Mouse (Mus musculus) CH12.LX (cell line): ENCODE measurements around the gene Fgf12. TPM values are rescaled to one million over a fixed set of nuclear protein-coding genes. Genes with fewer than 3 reads are reported as not detected.

Experiments used
- DNase-seq: peaks from one replicate; pipeline ENCODE4 v3.0.0-alpha.2; 2013; ENCODE audit errors: extremely low read depth
- H3K27ac ChIP-seq: 2 replicates; pipeline ENCODE4 v1.5.1; 2012; ENCODE audit warnings: low read depth, mild to moderate bottlenecking, control low read depth, moderate library complexity; ENCODE audit not compliant: insufficient read depth
- H3K27me3 ChIP-seq: replicated peaks from 2 replicates; pipeline ENCODE3; 2012; ENCODE audit warnings: inconsistent platforms
- H3K36me3 ChIP-seq, 2 experiments: replicated peaks in 1 of 2; 2 replicates each; pipeline versions ENCODE3 to v1.6.1; 2012; ENCODE audit warnings: inconsistent platforms in 1 of 2, low read length in 1 of 2, mild to moderate bottlenecking in 1 of 2, mixed read lengths in 1 of 2, moderate library complexity in 1 of 2; ENCODE audit not compliant: control insufficient read depth in 1 of 2, insufficient read depth in 1 of 2
- H3K4me1 ChIP-seq, 2 experiments: 2 replicates each; pipeline ENCODE4 v1.6.1; 2012; ENCODE audit warnings: inconsistent platforms in 1 of 2, moderate library complexity in 1 of 2; ENCODE audit not compliant: insufficient read depth in 2 of 2, control insufficient read depth in 1 of 2
- H3K4me2 ChIP-seq: 2 replicates; pipeline ENCODE4 v1.6.1; 2012; ENCODE audit warnings: low read depth, mild to moderate bottlenecking, control low read depth; ENCODE audit not compliant: poor library complexity, insufficient read depth, severe bottlenecking
- H3K4me3 ChIP-seq, 3 experiments: fragments of 150-350 bp in 1 of 3; sonication (generic) in 1 of 3; replicated peaks in 1 of 3; 2 replicates each; pipeline versions ENCODE3 to v1.5.1; 2011 to 2012; ENCODE audit warnings: low read depth in 2 of 3, low read length in 2 of 3, mild to moderate bottlenecking in 2 of 3, moderate library complexity in 2 of 3, control low read depth in 1 of 3, improper control_type of control experiment in 1 of 3, inconsistent platforms in 1 of 3, mixed read lengths in 1 of 3; ENCODE audit not compliant: poor library complexity in 1 of 3
- H3K79me2 ChIP-seq: replicated peaks from 2 replicates; pipeline ENCODE4 v1.6.1; 2012; ENCODE audit warnings: mild to moderate bottlenecking, moderate library complexity; ENCODE audit not compliant: control insufficient read depth, poor library complexity, insufficient read depth, severe bottlenecking; ENCODE audit errors: extremely low read depth
- H3K9ac ChIP-seq: 2 replicates; pipeline ENCODE4 v1.6.1; 2012; ENCODE audit warnings: low read depth, mild to moderate bottlenecking, control low read depth, moderate library complexity; ENCODE audit not compliant: insufficient read depth
- H3K9me3 ChIP-seq: replicated peaks from 2 replicates; pipeline ENCODE3; 2012; ENCODE audit warnings: low read length, inconsistent platforms, mixed read lengths
- BHLHE40 ChIP-seq: IDR thresholded peaks from 2 replicates; pipeline ENCODE4 v1.6.1; 2011; ENCODE audit warnings: mild to moderate bottlenecking, low read depth, low read length, improper control_type of control experiment
- CHD1 ChIP-seq: IDR thresholded peaks from 2 replicates; pipeline ENCODE4 v1.6.1; 2012; ENCODE audit warnings: low read depth, low read length, improper control_type of control experiment, inconsistent platforms
- CTCF ChIP-seq, 2 experiments: IDR thresholded peaks in 1 of 2; conservative IDR thresholded peaks in 1 of 2; 2 replicates each; pipeline ENCODE4 v1.5.1; 2011 to 2012; ENCODE audit warnings: low read depth in 2 of 2, low read length in 2 of 2, improper control_type of control experiment in 1 of 2, inconsistent platforms in 1 of 2, mild to moderate bottlenecking in 1 of 2, moderate library complexity in 1 of 2
- E2F4 ChIP-seq: IDR thresholded peaks from 2 replicates; pipeline ENCODE4 v1.6.1; 2011; ENCODE audit warnings: low read depth, low read length, improper control_type of control experiment; ENCODE audit not compliant: insufficient replicate concordance
- ELF1 ChIP-seq: IDR thresholded peaks from 2 replicates; pipeline ENCODE4 v1.6.1; 2014; ENCODE audit warnings: low read depth, mild to moderate bottlenecking, inconsistent platforms, low read length, improper control_type of control experiment
- EP300 ChIP-seq: IDR thresholded peaks from 2 replicates; pipeline ENCODE4 v1.6.1; 2011; ENCODE audit warnings: low read length, improper control_type of control experiment
- ETS1 ChIP-seq: conservative IDR thresholded peaks from 2 replicates; pipeline ENCODE4 v1.6.1; 2012; ENCODE audit warnings: low read depth, mild to moderate bottlenecking, inconsistent platforms, low read length, improper control_type of control experiment, moderate library complexity
- GABPA ChIP-seq: IDR thresholded peaks from 2 replicates; pipeline ENCODE4 v1.6.1; 2012; ENCODE audit warnings: low read depth, low read length, improper control_type of control experiment, inconsistent platforms; ENCODE audit not compliant: insufficient replicate concordance
- HCFC1 ChIP-seq: IDR thresholded peaks from 2 replicates; pipeline ENCODE4 v1.6.1; 2012; ENCODE audit warnings: low read depth, mild to moderate bottlenecking, inconsistent platforms, low read length, improper control_type of control experiment
- IRF4 ChIP-seq: IDR thresholded peaks from 2 replicates; pipeline ENCODE4 v1.6.1; 2014; ENCODE audit warnings: low read depth, mild to moderate bottlenecking, inconsistent platforms, low read length, improper control_type of control experiment
- JUN ChIP-seq: IDR thresholded peaks from 2 replicates; pipeline ENCODE4 v1.6.1; 2011; ENCODE audit warnings: low read depth, mild to moderate bottlenecking, low read length, improper control_type of control experiment, moderate library complexity; ENCODE audit not compliant: insufficient read depth
- MAFK ChIP-seq: IDR thresholded peaks from 2 replicates; pipeline ENCODE4 v1.6.1; 2011; ENCODE audit warnings: low read length, improper control_type of control experiment; ENCODE audit not compliant: insufficient replicate concordance
- MAX ChIP-seq: IDR thresholded peaks from 2 replicates; pipeline ENCODE4 v1.6.1; 2011; ENCODE audit warnings: low read length, improper control_type of control experiment
- MAZ ChIP-seq: IDR thresholded peaks from 2 replicates; pipeline ENCODE4 v1.6.1; 2012; ENCODE audit warnings: low read depth, mild to moderate bottlenecking, inconsistent platforms, low read length, improper control_type of control experiment, moderate library complexity
- MEF2A ChIP-seq: IDR thresholded peaks from 2 replicates; pipeline ENCODE4 v1.6.1; 2014; ENCODE audit warnings: low read depth, mild to moderate bottlenecking, inconsistent platforms, low read length, improper control_type of control experiment, borderline replicate concordance
- MYC ChIP-seq: IDR thresholded peaks from 2 replicates; pipeline ENCODE4 v1.6.1; 2011; ENCODE audit warnings: low read depth, mild to moderate bottlenecking, improper control_type of control experiment, low read length
- NELFE ChIP-seq: IDR thresholded peaks from 2 replicates; pipeline ENCODE4 v1.6.1; 2011; ENCODE audit warnings: low read depth, low read length, improper control_type of control experiment
- NRF1 ChIP-seq: IDR thresholded peaks from 2 replicates; pipeline ENCODE4 v1.6.1; 2014; ENCODE audit warnings: low read depth, mild to moderate bottlenecking, inconsistent platforms, low read length, improper control_type of control experiment, moderate library complexity
- PAX5 ChIP-seq: IDR thresholded peaks from 2 replicates; pipeline ENCODE4 v1.6.1; 2012; ENCODE audit warnings: low read length, inconsistent platforms, mixed read lengths
- POLR2AphosphoS2 ChIP-seq: IDR thresholded peaks from 2 replicates; pipeline ENCODE4 v1.6.1; 2011; ENCODE audit warnings: low read depth, low read length, improper control_type of control experiment
- SIN3A ChIP-seq: IDR thresholded peaks from 2 replicates; pipeline ENCODE4 v1.6.1; 2012; ENCODE audit warnings: low read length, improper control_type of control experiment, inconsistent platforms
- SMC3 ChIP-seq: IDR thresholded peaks from 2 replicates; pipeline ENCODE4 v1.6.1; 2011; ENCODE audit warnings: low read depth, low read length, improper control_type of control experiment
- TBP ChIP-seq: conservative IDR thresholded peaks from 2 replicates; pipeline ENCODE4 v1.6.1; 2011; ENCODE audit warnings: low read depth, low read length, improper control_type of control experiment
- TCF12 ChIP-seq: IDR thresholded peaks from 2 replicates; pipeline ENCODE4 v1.6.1; 2014; ENCODE audit warnings: low read depth, mild to moderate bottlenecking, inconsistent platforms, low read length, improper control_type of control experiment
- UBTF ChIP-seq: IDR thresholded peaks from 2 replicates; pipeline ENCODE4 v1.6.1; 2012; ENCODE audit warnings: low read depth, mild to moderate bottlenecking, inconsistent platforms, low read length, improper control_type of control experiment, moderate library complexity
- ZC3H11A ChIP-seq: IDR thresholded peaks from 2 replicates; pipeline ENCODE4 v1.6.1; 2012; ENCODE audit warnings: low read depth, mild to moderate bottlenecking, inconsistent platforms, low read length, improper control_type of control experiment
- ZKSCAN1 ChIP-seq: IDR thresholded peaks from 2 replicates; pipeline ENCODE4 v1.6.1; 2012; ENCODE audit warnings: low read depth, inconsistent platforms, low read length, improper control_type of control experiment, borderline replicate concordance
- ZMIZ1 ChIP-seq: IDR thresholded peaks from 2 replicates; pipeline ENCODE4 v1.6.1; 2012; ENCODE audit warnings: low read depth, mild to moderate bottlenecking, inconsistent platforms, low read length, improper control_type of control experiment
- ZNF384 ChIP-seq: IDR thresholded peaks from 2 replicates; pipeline ENCODE4 v1.6.1; 2012; ENCODE audit warnings: low read depth, low read length, improper control_type of control experiment, inconsistent platforms
- dilution Hi-C: fragments of 300-500 bp; cut with MboI; formaldehyde crosslinking; loops from 2 replicates; pipeline ENCODE4 v1.14.3; 2020; ENCODE audit warnings: low sequenced_read_pairs; ENCODE audit not compliant: extremely low pct_unique_long_range_greater_than_20kb, extremely low pct_ligation_motif_present
- in situ Hi-C: fragments of 300-500 bp; cut with MboI; formaldehyde crosslinking; loops from 3 replicates; pipeline ENCODE4 v1.14.3; 2019; ENCODE audit warnings: low sequenced_read_pairs, low pct_ligation_motif_present, low pct_unique_long_range_greater_than_20kb, mixed read lengths
- polyA plus RNA-seq: library from polyadenylated mRNA; unstranded; fragments of >175 nt; gene quantifications from 2 replicates; pipeline ENCODE4 v1.2.1, GENCODE M21; 2012; ENCODE audit warnings: low read depth; ENCODE audit not compliant: insufficient read length
- total RNA-seq, 2 experiments: library from RNA; depleted of rRNA; stranded (reverse); fragments of 300-350 nt in 1 of 2; fragments of >200 nt in 1 of 2; gene quantifications; 2 replicates each; pipeline ENCODE4 v1.2.3; 2012 to 2014

The Fgf12 gene
- total and polyA plus RNA-seq, 3 experiments, result not detected

DNA sequence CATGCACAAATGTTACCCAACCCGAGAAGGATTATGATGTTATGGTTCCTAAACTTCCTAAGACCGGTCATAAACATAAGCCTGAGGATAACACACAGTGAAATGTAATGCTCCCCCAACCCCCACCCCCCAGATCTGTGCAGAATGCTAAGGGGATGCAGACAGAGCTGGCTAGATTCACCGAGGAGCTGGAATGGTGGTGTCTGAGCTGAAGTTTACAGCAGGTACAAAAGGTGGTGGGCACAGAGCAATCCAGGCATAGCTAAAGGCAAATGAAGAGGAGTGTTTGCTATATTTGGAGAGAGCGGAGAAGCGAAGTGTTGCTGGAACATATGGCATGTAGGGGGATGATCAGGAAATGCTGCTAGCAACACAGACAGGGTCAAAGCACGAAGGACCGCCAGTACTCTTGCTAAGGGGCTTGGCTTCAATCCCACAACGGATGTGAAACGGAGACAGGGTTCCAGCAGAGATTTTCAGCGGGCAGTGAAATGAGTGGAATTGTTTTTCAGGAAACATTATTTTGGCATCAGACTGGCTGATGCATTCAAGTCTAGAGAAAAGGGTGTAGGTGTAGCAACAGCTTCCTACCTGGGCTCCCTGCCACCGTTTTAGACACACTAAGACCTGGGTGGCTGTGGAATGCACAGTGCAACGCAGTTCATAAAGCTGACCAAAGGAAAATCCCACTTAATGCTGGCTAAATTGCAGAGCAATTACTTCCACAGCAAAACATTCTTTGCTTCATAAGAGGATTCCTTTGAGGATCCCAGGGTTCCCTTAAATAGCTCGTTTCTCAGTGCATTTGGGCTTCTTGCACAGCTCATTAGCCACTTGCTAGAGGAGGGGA lies 514.6 kb downstream of the Fgf12 start:
- no peak overlapping the region for H3K9ac ChIP-seq
- H3K27me3 ChIP-seq, result no peaks in the 10 kb centered on the region
- no peak for TF ChIP-seq MAX
- TF ChIP-seq TCF12, result no peak
- no peak for TF ChIP-seq MEF2A
- TF ChIP-seq SMC3, result no peak
- TF ChIP-seq PAX5, result no peak
- TF ChIP-seq NRF1, result no peak
- TF ChIP-seq POLR2AphosphoS2, result no peak
- TF ChIP-seq JUN, result no peak
- TF ChIP-seq MAZ, result no peak
- TF ChIP-seq NELFE, result no peak
- TF ChIP-seq E2F4, result no peak
- no peak for TF ChIP-seq GABPA
- TF ChIP-seq UBTF, result no peak
- no peak for TF ChIP-seq CTCF (conservative IDR thresholded peaks at IDR 0.05 in 1 of 2, IDR thresholded peaks at IDR 0.05 in 1 of 2; ENCODE audit: low read depth in 2 of 2, low read length in 2 of 2)
- no peak for TF ChIP-seq ZNF384
- TF ChIP-seq CHD1, result no peak
- TF ChIP-seq IRF4, result no peak
- TF ChIP-seq MAFK, result no peak
- TF ChIP-seq MYC, result no peak
- H3K4me1 ChIP-seq, result no peaks in the 10 kb centered on the region
- dilution Hi-C loops, result no loop called here
- H3K4me3 ChIP-seq, result no peak overlapping the region
- H3K9me3 ChIP-seq, result no peaks in the 10 kb centered on the region
- no peak overlapping the region for H3K4me2 ChIP-seq
- no peak overlapping the region for H3K27ac ChIP-seq
- no peaks in the 10 kb centered on the region for H3K36me3 ChIP-seq
- no peaks in the 10 kb centered on the region for H3K79me2 ChIP-seq
- in situ Hi-C loops, result no loop called here
- no peak for DNase-seq

DNA sequence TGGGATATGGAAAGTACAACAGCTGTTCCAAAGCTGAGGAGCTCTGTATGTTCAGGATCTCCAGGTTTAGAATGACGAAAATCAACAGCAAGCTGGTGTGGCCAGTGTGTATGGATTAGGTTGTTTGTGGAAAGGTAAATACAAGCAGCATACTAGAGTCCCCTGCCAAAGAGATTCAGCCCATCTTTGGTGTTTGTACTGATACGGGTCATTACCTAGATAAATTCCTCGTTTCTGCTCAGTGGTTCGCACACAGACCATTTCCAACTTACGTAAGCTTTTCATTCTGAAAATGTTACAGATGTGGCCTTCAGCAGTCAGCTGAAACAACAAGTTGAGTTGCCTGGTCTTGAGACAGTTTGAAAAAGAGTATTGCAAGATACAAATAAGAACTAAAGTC lies 536.9 kb downstream of the Fgf12 start:
- no peak overlapping the region for H3K9ac ChIP-seq
- DNase-seq, result no peak
- no peak overlapping the region for H3K27ac ChIP-seq
- TF ChIP-seq ETS1 (no peak), ZC3H11A (no peak), BHLHE40 (no peak), CHD1 (no peak), NRF1 (no peak), EP300 (no peak), TBP (no peak), SIN3A (no peak), ZMIZ1 (no peak), PAX5 (no peak), NELFE (no peak), ZNF384 (no peak), HCFC1 (no peak), ZKSCAN1 (no peak), E2F4 (no peak), POLR2AphosphoS2 (no peak), ELF1 (no peak)
- no peaks in the 10 kb centered on the region for H3K36me3 ChIP-seq
- no peak overlapping the region for H3K4me2 ChIP-seq
- in situ Hi-C loops (no loop called here), dilution Hi-C loops (no loop called here)
- H3K9me3 ChIP-seq, result no peaks in the 10 kb centered on the region
- H3K4me1 ChIP-seq, result peaks cover 0 to 5% of the 10 kb centered on the region in 2 experiments; a peak in 2 of 4 replicates
- H3K79me2 ChIP-seq, result no peaks in the 10 kb centered on the region
- H3K4me3 ChIP-seq, result no peak overlapping the region
- no peaks in the 10 kb centered on the region for H3K27me3 ChIP-seq
